Mouse (Mus musculus) embryonic facial prominence, embryonic 13.5 days (tissue): Measurements from ENCODE around the gene Dctpp1. TPM values are rescaled to one million over a fixed set of nuclear protein-coding genes. Genes with fewer than 3 reads are reported as not detected.

ENCODE experiments used
- ATAC-seq: fragments of 200-750 bp; cut with Nextera tagmentation; 2 replicates; pipeline ENCODE4 v1.8.0; 2017; ENCODE audit warnings: low read depth; ENCODE audit not compliant: insufficient number of reproducible peaks, insufficient read depth, low FRiP score, low TSS enrichment
- H3K27ac ChIP-seq: fragments of 300-500 bp; sonication (generic); 2 replicates; pipeline ENCODE4 v1.5.1; 2015; ENCODE audit warnings: moderate library complexity, mild to moderate bottlenecking, inconsistent platforms
- H3K27me3 ChIP-seq: fragments of 300-500 bp; sonication (generic); 2 replicates; pipeline ENCODE4 v1.6.1; 2015; ENCODE audit warnings: mild to moderate bottlenecking, inconsistent platforms
- H3K36me3 ChIP-seq: fragments of 300-500 bp; sonication (generic); 2 replicates; pipeline ENCODE4 v1.6.1; 2015; ENCODE audit warnings: mild to moderate bottlenecking, inconsistent platforms
- H3K4me1 ChIP-seq: fragments of 300-500 bp; sonication (generic); 2 replicates; pipeline ENCODE4 v1.6.1; 2015; ENCODE audit warnings: inconsistent platforms
- H3K4me2 ChIP-seq: fragments of 300-500 bp; sonication (generic); 2 replicates; pipeline ENCODE4 v1.6.1; 2015; ENCODE audit warnings: moderate library complexity, mild to moderate bottlenecking, inconsistent platforms
- H3K4me3 ChIP-seq: fragments of 300-500 bp; sonication (generic); 2 replicates; pipeline ENCODE4 v1.5.1; 2015; ENCODE audit warnings: mild to moderate bottlenecking, inconsistent platforms
- H3K9ac ChIP-seq: fragments of 300-500 bp; sonication (generic); 2 replicates; pipeline ENCODE4 v1.6.1; 2015; ENCODE audit warnings: mild to moderate bottlenecking, inconsistent platforms
- H3K9me3 ChIP-seq: fragments of 300-500 bp; sonication (generic); 2 replicates; pipeline ENCODE4 v1.6.1; 2016; ENCODE audit warnings: inconsistent platforms
- WGBS: fragments of 180-500 bp; shearing (Covaris S2); methylation state at CpG from one replicate; pipeline ENCODE4 v1.1.7; 2015; ENCODE audit warnings: mixed read lengths; 5-methylcytosine and 5-hydroxymethylcytosine counted together
- polyA plus RNA-seq: library from polyadenylated mRNA; unstranded; fragments of >200 nt; fragmentation: Nextera tagmentation; extraction: Ambion mirVana; gene quantifications from 2 replicates; pipeline ENCODE4 v1.2.1, GENCODE M21; 2015

Gene Dctpp1
- polyA plus RNA-seq, 1 experiment from 2014 or later = 206 TPM

DNA sequence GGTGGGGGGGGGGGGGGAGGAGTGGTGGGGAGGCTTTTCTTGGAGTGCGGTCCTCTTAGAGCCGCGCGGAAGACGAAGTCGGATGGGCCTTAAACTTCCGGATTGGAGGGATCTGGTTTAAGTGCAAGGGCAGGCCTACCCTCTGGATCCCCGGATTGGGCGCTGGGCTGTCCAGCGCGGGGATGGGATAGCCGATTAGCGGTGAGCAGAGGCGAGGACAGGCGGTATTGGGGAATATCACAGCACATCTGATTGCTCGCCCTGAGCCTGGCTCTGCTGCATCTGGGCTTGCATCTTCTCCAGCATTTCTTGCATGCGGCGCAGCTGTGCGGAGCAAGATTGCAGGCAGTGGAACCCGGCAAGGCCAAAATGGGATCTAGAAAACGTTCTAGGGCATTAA lies 46.0 kb downstream of the Dctpp1 start:
- 28% methylated on average over 21 of the region's 21 CpGs for WGBS
- H3K27ac ChIP-seq = no peak overlapping the region

GRCm38 (mm10) chr7:127213930-127214329 lies 46.6 kb downstream of the Dctpp1 start:
- Histone ChIP-seq H3K9me3 (no peaks in the 10 kb centered on the region), H3K27ac (no peak overlapping the region), H3K36me3 (no peaks in the 10 kb centered on the region), H3K4me2 (peak overlapping the region; percentile 64), H3K4me3 (peak overlapping the region; percentile 42; the same call in 1 of the 2 replicates), H3K4me1 (peaks cover 15% of the 10 kb centered on the region), H3K9ac (no peak overlapping the region), H3K27me3 (peaks cover 9% of the 10 kb centered on the region; the same call in 1 of the 2 replicates)
- ATAC-seq = no peak
- 51% methylated on average over 12 of the region's 12 CpGs for WGBS

More for the DNA sequence above, 46.0 kb downstream of the Dctpp1 start:
- ATAC-seq = no peak
- Histone ChIP-seq H3K4me2 (peak overlapping the region; percentile 64), H3K36me3 (no peaks in the 10 kb centered on the region), H3K4me3 (peak overlapping the region; percentile 42), H3K9me3 (no peaks in the 10 kb centered on the region), H3K4me1 (peaks cover 15% of the 10 kb centered on the region), H3K9ac (peak overlapping the region; percentile 67), H3K27me3 (peaks cover 9% of the 10 kb centered on the region; the same call in 1 of the 2 replicates)

DNA sequence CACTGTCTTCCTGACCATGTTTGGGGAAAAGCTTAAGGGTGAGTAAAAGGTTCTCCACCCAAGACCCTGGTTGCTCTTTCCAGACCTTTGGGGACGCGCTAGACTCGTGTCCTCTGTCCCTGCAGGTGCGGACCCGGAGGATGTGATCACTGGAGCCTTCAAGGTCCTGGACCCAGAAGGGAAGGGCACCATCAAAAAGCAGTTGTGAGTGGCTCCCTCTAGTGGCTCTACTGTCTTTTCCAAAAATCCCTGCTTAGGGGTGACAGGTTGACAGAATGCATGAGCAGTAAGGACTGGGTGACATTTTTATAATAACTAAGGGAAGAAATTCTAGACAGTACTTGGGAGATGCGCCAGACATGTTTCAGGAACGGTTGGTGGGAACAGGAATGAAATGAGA lies 47.0 kb downstream of the Dctpp1 start:
- no peaks in the 10 kb centered on the region for H3K9me3 ChIP-seq
- no peak for ATAC-seq
- H3K4me2 ChIP-seq = no peak overlapping the region
- H3K4me3 ChIP-seq = no peak overlapping the region
- no peaks in the 10 kb centered on the region for H3K36me3 ChIP-seq
- peaks cover 15% of the 10 kb centered on the region for H3K4me1 ChIP-seq
- H3K27ac ChIP-seq = no peak overlapping the region
- H3K27me3 ChIP-seq = peaks cover 9% of the 10 kb centered on the region; the same call in 1 of the 2 replicates
- no peak overlapping the region for H3K9ac ChIP-seq
- 42% methylated on average over 7 of the region's 7 CpGs for WGBS

- Histone ChIP-seq H3K9ac (no peak overlapping the region), H3K27ac (no peak overlapping the region), H3K9me3 (no peaks in the 10 kb centered on the region), H3K27me3 (peaks cover 9% of the 10 kb centered on the region; the same call in 1 of the 2 replicates), H3K4me1 (peaks cover 15% of the 10 kb centered on the region), H3K36me3 (no peaks in the 10 kb centered on the region), H3K4me2 (no peak overlapping the region), H3K4me3 (no peak overlapping the region)
- no peak for ATAC-seq
- whole genome bisulfite sequencing = 86% methylated on average over 12 of the region's 12 CpGs
Measured at GRCm38 (mm10) chr7:127212432-127213250, 47.9 kb downstream of the Dctpp1 start.

GRCm38 (mm10) chr7:127211014-127211745 lies 49.3 kb downstream of the Dctpp1 start:
- no peak overlapping the region for H3K27ac ChIP-seq

GRCm38 (mm10) chr7:127210266-127210665 lies 50.2 kb downstream of the Dctpp1 start:
- peaks cover 9% of the 10 kb centered on the region; the same call in 1 of the 2 replicates for H3K27me3 ChIP-seq
- H3K9ac ChIP-seq = no peak overlapping the region
- H3K4me3 ChIP-seq = no peak overlapping the region
- WGBS = 84% methylated on average over 4 of the region's 4 CpGs
- H3K4me1 ChIP-seq = peaks cover 23% of the 10 kb centered on the region
- no peak overlapping the region for H3K27ac ChIP-seq
- H3K36me3 ChIP-seq = peaks cover 1% of the 10 kb centered on the region
- ATAC-seq = no peak
- no peaks in the 10 kb centered on the region for H3K9me3 ChIP-seq
- H3K4me2 ChIP-seq = no peak overlapping the region

More at GRCm38 (mm10) chr7:127211014-127211745, 49.3 kb downstream of the Dctpp1 start:
- peaks cover 23% of the 10 kb centered on the region for H3K4me1 ChIP-seq
- no peaks in the 10 kb centered on the region for H3K9me3 ChIP-seq
- no peak for ATAC-seq
- no peak overlapping the region for H3K4me2 ChIP-seq
- peaks cover 9% of the 10 kb centered on the region; the same call in 1 of the 2 replicates for H3K27me3 ChIP-seq
- WGBS = 59% methylated on average over 5 of the region's 5 CpGs
- 0 out of 2 replicates have a peak overlapping the region, but pooled peaks have one; percentile 49 for H3K9ac ChIP-seq
- no peaks in the 10 kb centered on the region for H3K36me3 ChIP-seq
- H3K4me3 ChIP-seq = no peak overlapping the region

DNA sequence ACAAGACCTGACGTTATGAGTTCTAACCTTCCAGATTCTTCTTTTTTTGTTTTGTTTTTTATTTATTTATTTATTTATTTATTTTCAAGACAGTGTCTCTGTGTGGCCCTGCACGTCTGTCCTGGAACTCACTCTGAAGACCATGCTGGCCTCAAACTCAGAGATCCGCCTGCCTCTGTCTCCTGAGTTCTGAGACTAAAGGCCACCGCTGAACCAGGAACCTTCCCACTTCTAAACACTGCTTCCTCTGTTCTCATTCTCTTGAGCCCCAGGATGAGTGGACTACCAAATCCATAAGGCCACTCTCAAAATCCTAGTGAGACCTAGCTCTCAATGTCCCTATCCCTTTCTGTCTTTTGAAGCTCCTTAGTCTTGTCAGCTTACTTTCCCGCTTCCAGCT lies 50.7 kb downstream of the Dctpp1 start:
- Histone ChIP-seq H3K36me3 (peaks cover 6% of the 10 kb centered on the region), H3K4me1 (peaks cover 23% of the 10 kb centered on the region), H3K27ac (peak overlapping the region; percentile 90; the same call in 1 of the 2 replicates), H3K27me3 (peaks cover 9% of the 10 kb centered on the region; the same call in 1 of the 2 replicates), H3K9me3 (no peaks in the 10 kb centered on the region), H3K4me3 (no peak overlapping the region), H3K9ac (no peak overlapping the region), H3K4me2 (peak overlapping the region; percentile 68)
- no peak for ATAC-seq
- WGBS = 81% methylated on average over 5 of the region's 5 CpGs

GRCm38 (mm10) chr7:127208553-127209438 lies 51.7 kb downstream of the Dctpp1 start, which contains the start of gene Mylpf:
TSS of gene Mylpf (plus strand) at chr7:127208890.
- H3K9ac ChIP-seq = peak within 1 kb of the TSS; percentile 98
- peaks cover 4% of the 10 kb centered on the region; the same call in 1 of the 2 replicates for H3K27me3 ChIP-seq
- ATAC-seq = peak; percentile 93
- WGBS = under 1% methylated on average over 41 of the region's 44 CpGs
- H3K9me3 ChIP-seq = no peaks in the 10 kb centered on the region
- H3K27ac ChIP-seq = peak within 1 kb of the TSS; percentile 90
- H3K4me3 ChIP-seq = peak within 1 kb of the TSS; percentile 96
- H3K4me1 ChIP-seq = peaks cover 19% of the 10 kb centered on the region
- peak within 1 kb of the TSS; percentile 97 for H3K4me2 ChIP-seq
- H3K36me3 ChIP-seq = peaks cover 6% of the 10 kb centered on the region

- ATAC-seq = no peak; the same call in 1 of the 2 replicates
- H3K9me3 ChIP-seq = no peaks in the 10 kb centered on the region
- H3K4me3 ChIP-seq = peak within 1 kb of the TSS; percentile 96
Measured at GRCm38 (mm10) chr7:127208295-127208552, 52.3 kb downstream of the Dctpp1 start, which contains the start of gene Tbc1d10b. TSS of gene Tbc1d10b (minus strand) at chr7:127208468.

DNA sequence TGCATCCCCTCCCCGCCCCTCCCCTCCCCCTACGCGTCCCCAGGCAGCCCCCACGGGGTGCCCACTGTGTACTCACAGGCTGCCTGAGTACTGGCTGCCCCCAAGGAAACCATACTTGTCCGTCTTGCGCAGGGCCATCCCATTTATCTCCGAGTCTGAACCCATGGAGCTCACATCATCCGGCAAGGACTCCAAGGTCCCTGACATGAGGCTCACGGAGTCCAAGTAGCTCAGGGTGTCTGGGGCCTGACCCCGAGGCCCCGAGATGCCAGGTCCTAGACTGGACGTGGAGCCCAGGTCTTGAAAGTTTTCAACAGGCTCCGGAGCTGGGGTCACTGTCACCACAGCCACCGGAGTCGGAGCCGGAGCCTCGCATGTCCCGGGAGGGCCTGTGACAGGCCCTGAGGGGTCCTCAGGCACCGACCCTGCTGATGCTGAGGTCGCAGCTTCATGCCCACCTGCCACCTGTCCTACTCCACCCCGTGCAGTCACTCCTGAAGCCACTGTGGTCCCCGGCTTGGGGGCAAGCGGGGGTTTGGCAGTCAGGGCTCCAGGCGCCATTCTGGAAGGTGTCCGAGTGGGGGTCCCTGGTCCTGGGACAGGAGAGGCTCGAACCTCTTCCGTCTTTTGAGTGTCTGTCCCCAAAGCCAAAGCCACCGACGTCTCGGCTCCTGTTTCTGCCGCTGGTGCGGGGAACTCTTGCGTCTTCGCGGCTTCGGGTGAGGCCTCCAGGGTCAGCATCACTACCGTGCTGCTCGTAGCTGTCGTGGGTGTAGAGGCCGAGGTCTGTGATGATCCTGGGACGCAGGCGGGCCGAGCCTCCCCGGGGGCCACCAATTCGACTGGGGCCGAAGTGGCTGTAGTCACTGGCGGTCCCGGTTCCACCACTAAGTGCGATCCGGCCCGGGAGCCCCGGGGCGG lies 52.9 kb downstream of the Dctpp1 start:
- Histone ChIP-seq H3K4me1 (peaks cover 19% of the 10 kb centered on the region), H3K9ac (peak overlapping the region; percentile 98), H3K9me3 (no peaks in the 10 kb centered on the region), H3K4me3 (peak overlapping the region; percentile 96), H3K27me3 (no peaks in the 10 kb centered on the region), H3K27ac (peak overlapping the region; percentile 88), H3K36me3 (peaks cover 17% of the 10 kb centered on the region), H3K4me2 (peak overlapping the region; percentile 97)
- no peak for ATAC-seq
- under 1% methylated on average over 53 of the region's 53 CpGs for WGBS

More at GRCm38 (mm10) chr7:127208295-127208552, 52.3 kb downstream of the Dctpp1 start, which contains the start of gene Tbc1d10b:
- WGBS = 0% methylated on average over 31 of the region's 44 CpGs
- Histone ChIP-seq H3K4me1 (peaks cover 19% of the 10 kb centered on the region), H3K36me3 (peaks cover 11% of the 10 kb centered on the region), H3K4me2 (peak within 1 kb of the TSS; percentile 97), H3K27me3 (no peaks in the 10 kb centered on the region), H3K9ac (peak within 1 kb of the TSS; percentile 98), H3K27ac (peak within 1 kb of the TSS; percentile 90)
